Mouse (Mus musculus): ENCODE measurements around the gene Dnajc16. TPM values are rescaled to one million over a fixed set of nuclear protein-coding genes. Genes with fewer than 3 reads are reported as not detected.

Dnajc16 gene
- polyA plus RNA-seq, 1 experiment: 9.1 TPM

- TF ChIP-seq POLR2A (IDR thresholded peaks at IDR 0.05; ENCODE audit: insufficient read depth, low read length) (no peak), EP300 (IDR thresholded peaks at IDR 0.05; ENCODE audit: insufficient read depth, low read depth, low read length) (no peak), CTCF (IDR thresholded peaks at IDR 0.05; ENCODE audit: low read depth, low read length) (no peak)
- no peak overlapping the region for H3K9ac ChIP-seq (ENCODE audit: low read depth, poor library complexity, severe bottlenecking)
- H3K36me3 ChIP-seq (ENCODE audit: control insufficient read depth, insufficient read depth, low read length, poor library complexity, severe bottlenecking): no peaks in the 10 kb centered on the region
These were observed 24.4 kb downstream of the Dnajc16 start for GRCm38 (mm10) chr4:141766316-141766667.

GRCm38 (mm10) chr4:141765008-141765407 lies 25.7 kb downstream of the Dnajc16 start:
- Histone ChIP-seq H3K36me3 (ENCODE audit: control insufficient read depth, insufficient read depth, low read length, poor library complexity, severe bottlenecking) (no peaks in the 10 kb centered on the region), H3K4me1 (ENCODE audit: control insufficient read depth, insufficient read depth, low read length) (no peaks in the 10 kb centered on the region), H3K4me3 (ENCODE audit: low read depth, low read length) (no peak overlapping the region), H3K27ac (ENCODE audit: insufficient read depth, low read length) (no peak overlapping the region), H3K9ac (ENCODE audit: low read depth, poor library complexity, severe bottlenecking) (no peak overlapping the region), H3K27me3 (ENCODE audit: control insufficient read depth, insufficient read depth, low read length, poor library complexity, severe bottlenecking) (no peaks in the 10 kb centered on the region), H3K9me3 (replicated peaks; ENCODE audit: control insufficient read depth, insufficient read depth, low read length, poor library complexity, severe bottlenecking) (no peaks in the 10 kb centered on the region)
- TF ChIP-seq EP300 (IDR thresholded peaks at IDR 0.05; ENCODE audit: insufficient read depth, low read depth, low read length) (no peak), CTCF (IDR thresholded peaks at IDR 0.05; ENCODE audit: low read depth, low read length) (no peak), POLR2A (IDR thresholded peaks at IDR 0.05; ENCODE audit: insufficient read depth, low read length) (no peak)

More at GRCm38 (mm10) chr4:141766316-141766667, 24.4 kb downstream of the Dnajc16 start:
- Histone ChIP-seq H3K9me3 (replicated peaks; ENCODE audit: control insufficient read depth, insufficient read depth, low read length, poor library complexity, severe bottlenecking) (no peaks in the 10 kb centered on the region), H3K4me1 (ENCODE audit: control insufficient read depth, insufficient read depth, low read length) (no peaks in the 10 kb centered on the region), H3K4me3 (ENCODE audit: low read depth, low read length) (no peak overlapping the region), H3K27ac (ENCODE audit: insufficient read depth, low read length) (no peak overlapping the region), H3K27me3 (ENCODE audit: control insufficient read depth, insufficient read depth, low read length, poor library complexity, severe bottlenecking) (no peaks in the 10 kb centered on the region)

- H3K4me3 ChIP-seq (ENCODE audit: low read depth, low read length): no peak overlapping the region
- no peak overlapping the region for H3K27ac ChIP-seq (ENCODE audit: insufficient read depth, low read length)
- TF ChIP-seq CTCF (IDR thresholded peaks at IDR 0.05; ENCODE audit: low read depth, low read length) (no peak), POLR2A (IDR thresholded peaks at IDR 0.05; ENCODE audit: insufficient read depth, low read length) (no peak)
- H3K36me3 ChIP-seq (ENCODE audit: control insufficient read depth, insufficient read depth, low read length, poor library complexity, severe bottlenecking): no peaks in the 10 kb centered on the region
- H3K4me1 ChIP-seq (ENCODE audit: control insufficient read depth, insufficient read depth, low read length): no peaks in the 10 kb centered on the region
- no peaks in the 10 kb centered on the region for H3K9me3 ChIP-seq (replicated peaks; ENCODE audit: control insufficient read depth, insufficient read depth, low read length, poor library complexity, severe bottlenecking)
- no peaks in the 10 kb centered on the region for H3K27me3 ChIP-seq (ENCODE audit: control insufficient read depth, insufficient read depth, low read length, poor library complexity, severe bottlenecking)
- no peak overlapping the region for H3K9ac ChIP-seq (ENCODE audit: low read depth, poor library complexity, severe bottlenecking)
These were observed 27.3 kb downstream of the Dnajc16 start for GRCm38 (mm10) chr4:141763476-141763875.

- Histone ChIP-seq H3K36me3 (ENCODE audit: control insufficient read depth, insufficient read depth, low read length, poor library complexity, severe bottlenecking) (no peaks in the 10 kb centered on the region), H3K27me3 (ENCODE audit: control insufficient read depth, insufficient read depth, low read length, poor library complexity, severe bottlenecking) (no peaks in the 10 kb centered on the region), H3K9me3 (replicated peaks; ENCODE audit: control insufficient read depth, insufficient read depth, low read length, poor library complexity, severe bottlenecking) (no peaks in the 10 kb centered on the region), H3K4me1 (ENCODE audit: control insufficient read depth, insufficient read depth, low read length) (no peaks in the 10 kb centered on the region), H3K4me3 (ENCODE audit: low read depth, low read length) (no peak overlapping the region), H3K27ac (ENCODE audit: insufficient read depth, low read length) (no peak overlapping the region), H3K9ac (ENCODE audit: low read depth, poor library complexity, severe bottlenecking) (no peak overlapping the region)
- no peak for TF ChIP-seq EP300 (IDR thresholded peaks at IDR 0.05; ENCODE audit: insufficient read depth, low read depth, low read length)
- TF ChIP-seq POLR2A (IDR thresholded peaks at IDR 0.05; ENCODE audit: insufficient read depth, low read length): no peak
- no peak for TF ChIP-seq CTCF (IDR thresholded peaks at IDR 0.05; ENCODE audit: low read depth, low read length)
These were observed 28.6 kb downstream of the Dnajc16 start for GRCm38 (mm10) chr4:141762102-141762598.

- TF ChIP-seq POLR2A (IDR thresholded peaks at IDR 0.05; ENCODE audit: insufficient read depth, low read length) (no peak), EP300 (IDR thresholded peaks at IDR 0.05; ENCODE audit: insufficient read depth, low read depth, low read length) (no peak), CTCF (IDR thresholded peaks at IDR 0.05; ENCODE audit: low read depth, low read length) (no peak)
- Histone ChIP-seq H3K9ac (ENCODE audit: low read depth, poor library complexity, severe bottlenecking) (no peak overlapping the region), H3K27ac (ENCODE audit: insufficient read depth, low read length) (no peak overlapping the region), H3K4me3 (ENCODE audit: low read depth, low read length) (no peak overlapping the region), H3K9me3 (replicated peaks; ENCODE audit: control insufficient read depth, insufficient read depth, low read length, poor library complexity, severe bottlenecking) (no peaks in the 10 kb centered on the region), H3K4me1 (ENCODE audit: control insufficient read depth, insufficient read depth, low read length) (no peaks in the 10 kb centered on the region), H3K36me3 (ENCODE audit: control insufficient read depth, insufficient read depth, low read length, poor library complexity, severe bottlenecking) (no peaks in the 10 kb centered on the region), H3K27me3 (ENCODE audit: control insufficient read depth, insufficient read depth, low read length, poor library complexity, severe bottlenecking) (no peaks in the 10 kb centered on the region)
These were observed 29.8 kb downstream of the Dnajc16 start for GRCm38 (mm10) chr4:141760942-141761341.

GRCm38 (mm10) chr4:141758874-141759542 lies 31.7 kb downstream of the Dnajc16 start:
- no peak overlapping the region for H3K4me3 ChIP-seq (ENCODE audit: low read depth, low read length)
- TF ChIP-seq POLR2A (IDR thresholded peaks at IDR 0.05; ENCODE audit: insufficient read depth, low read length) (no peak), EP300 (IDR thresholded peaks at IDR 0.05; ENCODE audit: insufficient read depth, low read depth, low read length) (no peak), CTCF (IDR thresholded peaks at IDR 0.05; ENCODE audit: low read depth, low read length) (no peak)
- no peaks in the 10 kb centered on the region for H3K36me3 ChIP-seq (ENCODE audit: control insufficient read depth, insufficient read depth, low read length, poor library complexity, severe bottlenecking)
- H3K27me3 ChIP-seq (ENCODE audit: control insufficient read depth, insufficient read depth, low read length, poor library complexity, severe bottlenecking): no peaks in the 10 kb centered on the region
- no peak overlapping the region for H3K9ac ChIP-seq (ENCODE audit: low read depth, poor library complexity, severe bottlenecking)
- no peaks in the 10 kb centered on the region for H3K9me3 ChIP-seq (replicated peaks; ENCODE audit: control insufficient read depth, insufficient read depth, low read length, poor library complexity, severe bottlenecking)
- H3K27ac ChIP-seq (ENCODE audit: insufficient read depth, low read length): no peak overlapping the region
- H3K4me1 ChIP-seq (ENCODE audit: control insufficient read depth, insufficient read depth, low read length): no peaks in the 10 kb centered on the region

Measured in ES-Bruce4 (cell line).